ENCODE assay signal across 8 mouse cellular contexts in genomic region chr17:87330250-87330920, GRCm38 (mm10). TPM values are rescaled to one million over a fixed set of nuclear protein-coding genes. Genes with fewer than 3 reads are reported as not detected.
A peak's percentile ranks its signal among the peaks of the same experiment; 100 is the strongest.
DNase-seq lines count a peak whose midpoint lies in the region; ATAC-seq and TF ChIP-seq lines count a peak whose summit lies in the region.

No protein-coding gene starts in this region.

- no peak overlapping the region for H3K9ac ChIP-seq in heart, adult 2 months (ENCODE audit: low read depth, low read length)
- H3K9ac ChIP-seq in hindbrain, embryonic 11.5 days (ENCODE audit: low read depth, low read length): peak overlapping the region; percentile 53

- TF ChIP-seq POLR2A in heart, adult 2 months (IDR thresholded peaks at IDR 0.05; ENCODE audit: insufficient read depth, low read depth, low read length): no peak

- no peaks in the 10 kb centered on the region for H3K27me3 ChIP-seq in heart, adult 2 months (ENCODE audit: control insufficient read depth, insufficient read depth, low read length)
- H3K27me3 ChIP-seq in hindbrain, embryonic 11.5 days (ENCODE audit: control insufficient read depth, insufficient read depth, low read length): no peaks in the 10 kb centered on the region

- no peaks in the 10 kb centered on the region for H3K79me2 ChIP-seq in heart, adult 2 months (replicated peaks; ENCODE audit: control insufficient read depth, insufficient read depth, low read length)

- peak overlapping the region; percentile 47 for H3K27ac ChIP-seq in heart, adult 2 months
- peak overlapping the region; percentile 78 for H3K27ac ChIP-seq in hindbrain, embryonic 11.5 days (ENCODE audit: low read depth, low read length)

- TF ChIP-seq CTCF in heart, adult 2 months (IDR thresholded peaks at IDR 0.05): no peak

- WGBS in heart, adult 2 months: 54% methylated on average over 22 of the region's 22 CpGs
- WGBS in hindbrain, embryonic 11.5 days: 27% methylated on average over 22 of the region's 22 CpGs

- intact Hi-C loops in heart, adult 2 months (cut with DNase I): loop anchor here (5.0 kb wide), 2 partner anchors 47 to 117 kb away; partner anchors contain the start of gene Calm2
- intact Hi-C loops in left cerebral cortex, postnatal 4 days (cut with DNase I): no loop called here

- H3K4me3 ChIP-seq in heart, adult 2 months: no peak overlapping the region
- H3K4me3 ChIP-seq in hindbrain, embryonic 11.5 days (ENCODE audit: low read depth, low read length): no peak overlapping the region

- peak overlapping the region; percentile 12 for H3K4me2 ChIP-seq in hindbrain, embryonic 11.5 days (replicated peaks; ENCODE audit: low read depth, low read length)

- DNase-seq in heart, adult 2 months: no peak
- DNase-seq in heart, adult 9 months (ENCODE audit: low spot score in 2 of 2): no peak
- DNase-seq in cerebellum, postnatal 10 days: peak; percentile 70 to 86
- peak; percentile 52 for DNase-seq in hindbrain, embryonic 11.5 days (ENCODE audit: low spot score)
- DNase-seq in left cerebral cortex, postnatal 4 days: peak; percentile 81
- DNase-seq in right cerebral cortex, postnatal 4 days: peak; percentile 63

- peaks cover 6% of the 10 kb centered on the region for H3K4me1 ChIP-seq in heart, adult 2 months (ENCODE audit: control insufficient read depth, insufficient read depth, low read length)
- H3K4me1 ChIP-seq in hindbrain, embryonic 11.5 days (replicated peaks; ENCODE audit: control insufficient read depth, insufficient read depth, low read length): peaks cover 29% of the 10 kb centered on the region

- peak; percentile 46 for ATAC-seq in hindbrain, embryonic 11.5 days (ENCODE audit: low FRiP score)
- ATAC-seq in erythroblast, adult 5-6 weeks (replicated peaks; ENCODE audit: low FRiP score, poor library complexity, severe bottlenecking): no peak
- no peak for ATAC-seq in erythroid progenitor cell, adult 5-6 weeks (replicated peaks; ENCODE audit: low FRiP score, poor library complexity, severe bottlenecking)

- no peaks in the 10 kb centered on the region for H3K36me3 ChIP-seq in heart, adult 2 months (ENCODE audit: control insufficient read depth, insufficient read depth, low read length)
- H3K36me3 ChIP-seq in hindbrain, embryonic 11.5 days (ENCODE audit: control insufficient read depth, insufficient read depth, low read length): no peaks in the 10 kb centered on the region

- no peak for TF ChIP-seq EP300 in heart, adult 2 months (IDR thresholded peaks at IDR 0.05; ENCODE audit: insufficient read depth, low read depth, low read length)

- no peaks in the 10 kb centered on the region for H3K9me3 ChIP-seq in hindbrain, embryonic 11.5 days (ENCODE audit: control insufficient read depth, low read length)

RNA-seq across cellular contexts. Expression of gene Ttc7, which starts 47.7 kb away (rescaled TPM):
- total RNA-seq in heart, adult 2 months (2021): 10 to 100 TPM; 20.9 to 23.2 TPM
- 21.3 and 28.8 TPM in 2 replicates for polyA plus RNA-seq in heart, adult 2 months (2012; rRNA removed)
- polyA plus RNA-seq in hindbrain, embryonic 11.5 days (2014; fragmentation: Nextera tagmentation; extraction: Ambion mirVana): 2.7 and 3.0 TPM in 2 replicates
- 1 to 10 TPM; 7.7 to 8.7 TPM for total RNA-seq in left cerebral cortex, postnatal 4 days (2021)
- 17.9 and 19.0 TPM in 2 replicates for total RNA-seq in erythroblast, adult 5-6 weeks (2015; ENCODE audit: low replicate concordance)
- total RNA-seq in erythroblast, adult 5-6 weeks (2017; ENCODE audit: low replicate concordance): 16.3 and 35.7 TPM in 2 replicates
- 27.0 and 35.2 TPM in 2 replicates for total RNA-seq in erythroid progenitor cell, adult 5-6 weeks (2015; ENCODE audit: low replicate concordance)
- total RNA-seq in erythroid progenitor cell, adult 5-6 weeks (2017; ENCODE audit: low replicate concordance): 23.4 and 30.7 TPM in 2 replicates

Comparison
In these comparisons a context has a peak if more than half of its experiments do, and no peak if none do; other contexts are left out.
1. DNase-seq: peak in cerebellum, postnatal 10 days (2 of 2), hindbrain, embryonic 11.5 days (single experiment), left cerebral cortex, postnatal 4 days (single experiment) and right cerebral cortex, postnatal 4 days (single experiment); none in heart, adult 2 months (0 of 2) and heart, adult 9 months (0 of 2).